Mouse (Mus musculus) granulocyte monocyte progenitor cell, adult 5-6 weeks (primary cell): ENCODE measurements around the gene Skp2. TPM values are rescaled to one million over a fixed set of nuclear protein-coding genes. Genes with fewer than 3 reads are reported as not detected.

Experiments
- ATAC-seq: replicated peaks from 2 replicates; pipeline ENCODE4 v1.8.0; 2016; ENCODE audit warnings: mild to moderate bottlenecking, moderate TSS enrichment, inconsistent platforms; ENCODE audit not compliant: poor library complexity, severe bottlenecking
- total RNA-seq, 2 experiments: library from RNA; stranded (forward) in 1 of 2; stranded (reverse) in 1 of 2; fragments of 200-712, 200-1000 nt in 1 of 2; fragments of >200 nt in 1 of 2; fragmentation: Nextera tagmentation in 1 of 2; gene quantifications; 2 replicates each; pipeline ENCODE4 v1.2.3; 2014 to 2017

The Skp2 gene
- 25.1 and 36.9 TPM in 2 replicates for total RNA-seq (2014; fragmentation: Nextera tagmentation)
- 22.4 and 32.4 TPM in 2 replicates for total RNA-seq (2017)

- no peak for ATAC-seq
Measured at GRCm38 (mm10) chr15:9155325-9155724, at the start of gene Skp2. TSS of gene Skp2 (minus strand) at chr15:9155425.

DNA sequence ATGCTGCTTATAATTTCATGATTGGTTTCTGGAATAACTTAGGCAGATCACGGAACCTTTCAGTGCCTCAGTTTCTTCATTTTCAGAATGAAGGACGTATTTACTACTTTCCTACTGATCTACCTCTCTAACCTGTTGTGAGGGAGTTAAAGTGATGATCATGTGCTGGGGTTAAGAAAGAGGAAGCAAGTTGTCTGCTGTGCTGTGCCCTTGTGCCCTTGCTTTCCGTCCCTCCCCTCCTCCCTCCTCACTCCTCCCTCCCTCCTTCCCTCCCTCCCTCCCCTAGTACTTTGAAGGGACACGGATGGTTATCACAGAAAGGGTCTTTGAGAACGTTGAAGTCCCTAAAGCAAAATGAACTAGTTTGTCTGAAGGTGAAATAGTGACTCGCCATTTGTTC is 43.2 kb upstream of the Skp2 start:
- ATAC-seq: peak; percentile 58

GRCm38 (mm10) chr15:9192685-9193084 is 37.5 kb upstream of the Skp2 start:
- ATAC-seq: peak; percentile 52; the same call in 1 of the 2 replicates

GRCm38 (mm10) chr15:9189796-9190195 is 34.6 kb upstream of the Skp2 start:
- no peak for ATAC-seq

DNA sequence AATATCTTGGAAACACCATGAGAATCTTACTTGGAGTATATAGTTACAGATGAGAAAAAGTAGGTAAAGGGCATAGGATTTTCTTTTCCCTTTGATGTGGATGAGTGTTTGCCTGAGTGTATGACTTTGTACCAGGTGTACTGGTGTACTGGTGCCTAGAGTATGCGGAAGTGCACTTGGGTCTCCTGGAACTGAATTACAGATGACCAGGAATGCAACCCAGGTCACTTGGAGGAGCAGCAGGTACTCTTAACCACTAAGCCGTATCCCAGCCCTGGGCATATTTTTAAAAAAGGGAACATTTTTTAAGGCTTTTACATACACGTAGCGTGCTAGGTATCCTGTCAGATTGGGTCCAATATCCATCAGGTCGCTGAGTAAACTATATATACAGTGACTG is 28.8 kb upstream of the Skp2 start:
- no peak for ATAC-seq

DNA sequence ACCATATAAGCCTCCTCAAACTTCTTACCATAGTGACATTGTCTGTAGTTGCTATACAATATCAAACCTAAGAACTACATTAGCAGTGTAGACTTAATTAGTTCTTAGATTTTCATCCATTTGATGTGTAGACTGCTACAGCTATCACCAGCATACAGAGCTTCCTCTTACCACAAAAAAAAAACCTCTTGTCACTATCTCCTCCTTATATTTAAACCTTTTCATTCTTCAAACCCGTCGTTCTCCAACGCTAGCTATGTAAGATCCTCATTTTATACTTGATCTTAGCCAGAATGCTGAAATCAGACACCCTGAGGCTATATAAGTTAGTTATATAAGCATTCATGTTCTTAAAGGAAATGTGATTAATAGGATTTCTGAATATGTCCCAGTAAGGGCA is 21.8 kb upstream of the Skp2 start:
- ATAC-seq: no peak

DNA sequence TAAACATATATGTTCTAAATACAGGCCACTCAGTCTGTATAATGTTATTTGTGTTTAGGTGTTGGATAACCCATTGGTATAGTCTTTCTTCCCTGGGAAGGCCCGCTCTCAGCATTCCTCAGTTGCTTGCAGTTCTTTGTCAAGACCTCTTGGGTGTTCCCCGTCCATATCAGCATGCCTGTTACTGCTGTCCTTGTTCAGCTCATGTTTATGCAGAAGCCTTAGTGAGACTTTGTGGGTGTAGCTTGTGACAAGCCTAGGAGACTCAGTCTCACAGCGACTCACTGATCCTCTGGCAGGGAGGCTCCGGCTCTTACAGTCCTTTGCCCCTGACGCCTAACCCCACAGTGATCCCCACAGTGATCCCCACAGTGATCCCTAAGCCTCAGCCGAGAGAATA is 8.9 kb upstream of the Skp2 start:
- no peak for ATAC-seq

DNA sequence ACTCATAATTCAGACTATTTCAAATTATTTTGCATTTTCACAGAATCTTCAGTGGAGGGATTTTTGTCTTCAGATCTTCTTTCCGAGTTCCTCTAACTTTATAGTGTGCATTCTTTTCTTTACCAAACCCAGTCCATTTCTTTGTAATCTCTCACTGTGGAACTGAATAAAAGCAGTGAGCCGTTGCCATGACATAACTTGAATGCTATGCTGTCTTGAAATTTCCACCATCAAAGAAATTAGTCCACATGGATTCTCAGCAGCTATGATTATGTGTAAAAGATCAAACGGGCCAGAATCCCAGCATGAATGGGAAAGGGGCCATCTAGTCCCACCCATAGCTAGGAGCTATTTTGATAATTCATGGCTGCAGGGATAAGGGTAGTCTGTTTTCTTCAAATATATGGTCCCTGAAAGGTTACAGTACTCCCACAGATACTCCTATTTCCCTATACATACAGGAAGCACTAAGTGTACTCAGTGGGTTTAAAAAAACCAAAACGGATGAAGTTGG is 7.4 kb upstream of the Skp2 start:
- no peak for ATAC-seq

DNA sequence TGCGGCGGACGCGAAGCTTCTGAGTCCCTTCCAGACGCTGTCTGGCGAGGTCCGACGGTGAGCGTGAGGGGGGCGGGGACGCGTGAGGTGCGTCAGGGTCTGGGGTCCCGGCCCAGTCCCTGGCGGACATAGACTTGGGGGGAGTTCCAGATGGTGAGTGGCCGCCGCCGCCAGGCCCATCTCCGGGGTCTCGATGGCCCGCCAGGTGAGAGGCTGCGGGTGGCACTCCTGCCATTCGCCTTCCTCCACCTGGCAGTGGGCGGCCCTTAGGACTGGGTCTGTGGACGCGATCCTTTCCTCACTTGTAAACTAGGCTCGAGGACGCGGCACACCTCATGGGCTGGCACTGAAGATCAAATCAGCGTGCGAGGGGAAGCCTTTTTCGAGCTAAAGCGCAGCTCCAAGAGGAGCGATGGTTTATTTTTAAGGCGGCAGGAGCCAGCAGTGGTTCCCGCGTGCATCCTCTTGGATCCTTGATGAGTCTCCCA is 14.5 kb downstream of the Skp2 start:
- ATAC-seq: peak; percentile 55

DNA sequence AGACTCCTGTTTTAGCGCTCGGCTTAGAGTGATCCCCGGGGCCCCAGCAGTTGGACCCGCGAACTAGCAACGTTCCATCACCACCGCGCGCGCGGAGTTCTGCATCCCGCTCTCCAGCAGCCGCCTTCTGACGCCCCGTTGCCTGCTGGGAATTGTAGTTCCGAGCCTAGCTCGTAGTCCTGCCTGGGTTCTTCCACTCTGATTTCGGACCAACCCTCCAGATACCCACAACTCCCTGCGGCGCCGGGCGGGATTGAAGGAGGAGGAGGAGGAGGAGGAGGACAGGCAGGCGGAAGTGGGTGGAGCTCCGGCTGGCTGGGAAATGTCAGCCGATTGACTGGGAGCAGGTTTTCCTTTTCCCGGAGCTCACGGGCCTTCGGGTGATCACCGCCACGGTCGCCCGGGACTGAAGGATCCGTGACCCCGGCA is 15.0 kb downstream of the Skp2 start, which contains the start of gene Lmbrd2:
Gene Lmbrd2, plus strand, starts transcription at position 299 of the 429 bp plus-strand sequence.
- peak; percentile 99 for ATAC-seq

DNA sequence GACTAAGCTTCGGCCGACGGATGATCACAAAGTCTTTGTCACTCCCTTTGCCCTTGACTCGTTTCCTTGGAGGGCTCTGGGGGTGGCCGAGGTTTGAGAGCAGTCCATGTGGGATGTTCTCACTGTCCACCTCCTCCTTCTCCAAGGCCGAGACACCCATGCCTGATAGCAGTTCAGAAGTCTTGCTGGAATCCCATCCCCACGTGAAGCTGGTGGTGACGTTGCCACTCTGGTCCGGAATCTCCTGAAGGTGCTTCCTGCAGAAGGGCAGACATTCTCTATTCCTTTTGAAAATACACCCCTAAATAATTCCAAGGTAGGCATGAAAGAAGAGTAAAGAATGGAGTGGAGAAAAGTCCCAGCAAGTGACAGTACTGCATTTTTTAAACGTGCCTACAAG is 15.8 kb downstream of the Skp2 start:
- no peak for ATAC-seq

- no peak for ATAC-seq
Measured at GRCm38 (mm10) chr15:9134891-9135507, 20.2 kb downstream of the Skp2 start.

GRCm38 (mm10) chr15:9132693-9133443 is 22.4 kb downstream of the Skp2 start:
- ATAC-seq: no peak

DNA sequence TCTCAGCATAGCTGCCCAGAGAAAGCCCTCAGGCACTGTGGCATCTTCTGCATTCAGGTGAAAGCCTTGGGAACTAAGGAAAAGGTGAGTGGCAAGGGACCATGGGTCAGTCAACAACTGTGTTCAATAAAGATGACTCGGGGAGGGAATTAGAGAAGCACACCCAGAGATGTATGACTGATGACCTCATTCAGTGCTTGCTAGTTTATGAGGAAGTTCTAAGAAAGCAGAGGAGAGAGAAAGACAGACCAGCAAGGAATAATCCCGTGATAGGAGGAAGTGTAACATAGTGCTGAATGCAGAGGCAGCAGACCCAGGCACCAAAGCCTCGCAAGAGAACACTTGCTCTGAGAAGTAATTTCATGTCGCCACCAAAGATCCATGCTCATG is 23.7 kb downstream of the Skp2 start:
- ATAC-seq: peak; percentile 95

- ATAC-seq: peak; percentile 22; the same call in 1 of the 2 replicates
Measured at GRCm38 (mm10) chr15:9130772-9131498, 24.3 kb downstream of the Skp2 start.

DNA sequence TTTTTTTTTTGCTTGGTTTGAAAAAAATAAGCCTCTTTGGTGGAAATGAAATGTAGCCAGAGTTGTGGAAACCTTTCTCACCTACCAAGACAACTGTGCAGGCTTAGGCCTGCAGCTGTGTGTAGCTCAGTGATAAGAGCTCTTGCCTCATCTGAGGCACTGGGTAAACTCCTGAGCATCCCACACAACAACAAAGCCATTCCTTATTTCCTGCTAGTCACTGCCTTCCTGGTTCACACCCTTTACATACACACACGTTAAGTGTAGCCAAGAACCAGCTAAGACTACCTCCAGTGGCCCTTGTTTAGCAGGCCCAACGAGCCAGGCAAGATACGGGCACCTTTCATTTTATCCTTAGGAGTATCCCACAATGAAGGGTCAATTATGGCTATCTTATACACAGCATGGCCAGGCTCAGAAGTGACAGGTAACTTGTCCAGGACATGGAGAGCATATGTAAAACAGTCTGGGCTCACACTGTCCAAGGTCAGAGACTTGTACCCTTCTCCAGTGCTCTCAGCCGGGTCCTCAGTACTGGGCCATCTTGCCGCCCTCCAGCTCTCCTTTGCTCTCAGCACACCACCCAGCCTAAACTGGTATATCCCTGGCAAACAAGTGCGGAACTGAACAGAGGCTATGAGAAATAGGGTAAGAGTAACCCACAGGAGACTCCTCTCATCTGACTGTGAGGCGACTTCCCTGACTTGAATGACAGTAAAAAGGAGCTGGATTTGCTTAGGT is 28.0 kb downstream of the Skp2 start:
- no peak for ATAC-seq

DNA sequence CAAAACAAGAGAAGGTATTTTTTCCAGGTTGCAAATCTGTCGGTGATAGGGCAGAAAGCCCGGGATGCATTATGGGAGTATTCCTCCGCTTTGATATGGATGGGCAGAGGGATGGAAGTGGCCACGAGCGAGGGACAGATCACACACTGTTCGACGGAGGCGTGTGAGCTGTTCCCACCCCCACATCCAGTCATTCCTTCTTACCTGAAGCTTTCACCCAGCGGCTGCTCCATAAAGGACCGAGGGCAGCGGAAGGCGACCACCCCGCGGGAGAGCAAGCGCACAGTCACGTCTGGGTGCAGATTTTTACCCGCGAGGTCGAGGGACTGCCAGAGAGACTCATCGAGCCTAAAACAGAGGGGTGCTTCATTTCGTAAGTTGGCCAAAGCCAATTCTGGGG is 30.4 kb downstream of the Skp2 start:
- no peak for ATAC-seq

- ATAC-seq: peak; percentile 65
Measured at GRCm38 (mm10) chr15:9122989-9123388, 32.2 kb downstream of the Skp2 start.

- peak; percentile 77 for ATAC-seq
Measured at GRCm38 (mm10) chr15:9120081-9120480, 35.1 kb downstream of the Skp2 start.

GRCm38 (mm10) chr15:9118852-9119251 is 36.4 kb downstream of the Skp2 start:
- ATAC-seq: no peak
